Mouse (Mus musculus): ENCODE results near the gene Cactin. TPM values are rescaled to one million over a fixed set of nuclear protein-coding genes. Genes with fewer than 3 reads are reported as not detected.
A peak's percentile ranks its signal among the peaks of the same experiment; 100 is the strongest.

Cactin gene
- 16.6 and 16.9 TPM in 2 replicates for polyA plus RNA-seq (2014; fragmentation: Nextera tagmentation; extraction: Ambion mirVana)

DNA sequence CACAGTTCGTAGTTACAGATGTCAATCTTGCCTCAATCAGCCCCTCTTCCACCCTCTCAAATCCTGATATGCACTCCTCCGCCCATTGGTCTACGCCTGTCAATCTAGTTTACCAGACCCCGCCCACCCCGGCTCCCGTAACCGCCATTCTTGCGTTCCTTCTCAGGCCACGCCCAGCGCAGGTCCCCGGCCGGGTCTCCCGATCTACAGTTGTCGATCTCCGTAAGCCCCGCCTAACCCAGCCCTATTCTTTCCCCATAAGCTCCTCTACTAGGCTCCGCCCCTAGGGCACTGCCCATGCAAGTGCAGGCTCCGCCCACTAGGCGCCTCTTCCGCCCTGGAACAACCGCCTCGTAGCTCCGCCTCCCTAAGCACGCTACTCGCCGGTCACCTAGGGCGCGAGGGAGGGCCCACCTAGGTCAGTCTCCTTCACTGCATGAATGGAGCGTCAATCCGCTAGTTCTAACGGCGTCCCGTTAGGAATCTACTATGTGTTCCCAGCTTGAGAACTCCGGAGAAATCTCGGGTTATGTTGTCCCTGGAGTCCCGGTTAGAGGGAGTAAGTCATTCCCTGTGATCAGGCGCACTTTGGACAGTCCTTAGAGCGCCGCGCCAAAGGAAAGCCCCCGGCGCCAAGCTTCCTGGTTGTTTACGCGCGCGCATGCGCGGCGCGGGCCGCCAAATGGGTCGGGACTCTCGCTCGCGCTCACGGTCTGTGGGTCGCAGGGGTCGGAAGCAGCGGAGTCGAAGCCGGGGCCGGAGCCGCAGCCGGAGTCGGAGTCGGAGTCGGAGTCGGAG lies at the start of gene Cactin:
Cactin (plus strand) TSS at position 554 of the 798 bp plus-strand sequence.
- under 1% methylated on average over 68 of the region's 68 CpGs for WGBS
- peak within 1 kb of the TSS; percentile 89 to 96 for H3K27ac ChIP-seq (replicated peaks in 1 of 2; ENCODE audit: control insufficient read depth in 1 of 2, insufficient read depth in 1 of 2, low read depth in 2 of 2, low read length in 2 of 2)
- H3K27me3 ChIP-seq (ENCODE audit: control insufficient read depth, insufficient read depth, low read length): no peaks in the 10 kb centered on the region
- H3K36me3 ChIP-seq (ENCODE audit: control insufficient read depth, insufficient read depth, low read length): peaks cover 52% of the 10 kb centered on the region
- ATAC-seq (ENCODE audit: insufficient number of reproducible peaks, insufficient read depth, low FRiP score, low read depth): peak; percentile 91
- H3K4me1 ChIP-seq (ENCODE audit: control insufficient read depth in 2 of 2, insufficient read depth in 2 of 2, low read length in 2 of 2): peaks cover 24 to 34% of the 10 kb centered on the region in 2 experiments
- peak within 1 kb of the TSS; percentile 92 for H3K4me2 ChIP-seq (ENCODE audit: low read length)
- H3K9me3 ChIP-seq (ENCODE audit: control insufficient read depth, low read length): no peaks in the 10 kb centered on the region
- peak within 1 kb of the TSS; percentile 80 to 92 for H3K4me3 ChIP-seq (ENCODE audit: control insufficient read depth in 1 of 2, insufficient read depth in 1 of 2, low read depth in 1 of 2, low read length in 2 of 2)
- peak within 1 kb of the TSS; percentile 93 for H3K9ac ChIP-seq (ENCODE audit: low read length)

GRCm38 (mm10) chr10:81272356-81272755 lies 48.5 kb upstream of the Cactin start:
- 93% methylated on average over 21 of the region's 21 CpGs for WGBS
- Histone ChIP-seq H3K9ac (ENCODE audit: low read length) (no peak overlapping the region), H3K4me2 (ENCODE audit: low read length) (no peak overlapping the region), H3K27me3 (ENCODE audit: control insufficient read depth, insufficient read depth, low read length) (no peaks in the 10 kb centered on the region), H3K27ac (replicated peaks in 1 of 2; ENCODE audit: control insufficient read depth in 1 of 2, insufficient read depth in 1 of 2, low read depth in 2 of 2, low read length in 2 of 2) (no peak overlapping the region), H3K36me3 (ENCODE audit: control insufficient read depth, insufficient read depth, low read length) (peaks cover 45% of the 10 kb centered on the region), H3K4me1 (ENCODE audit: control insufficient read depth in 2 of 2, insufficient read depth in 2 of 2, low read length in 2 of 2) (peaks cover 5 to 7% of the 10 kb centered on the region in 2 experiments), H3K4me3 (ENCODE audit: control insufficient read depth in 1 of 2, insufficient read depth in 1 of 2, low read depth in 1 of 2, low read length in 2 of 2) (no peak overlapping the region), H3K9me3 (ENCODE audit: control insufficient read depth, low read length) (no peaks in the 10 kb centered on the region)
- ATAC-seq (ENCODE audit: insufficient number of reproducible peaks, insufficient read depth, low FRiP score, low read depth): no peak

- 0 out of 2 replicates have a peak, but pooled peaks cover under 1% of the 10 kb centered on the region for H3K27me3 ChIP-seq (ENCODE audit: control insufficient read depth, insufficient read depth, low read length)
- ATAC-seq (ENCODE audit: insufficient number of reproducible peaks, insufficient read depth, low FRiP score, low read depth): no peak
- no peaks in the 10 kb centered on the region for H3K9me3 ChIP-seq (ENCODE audit: control insufficient read depth, low read length)
- H3K4me2 ChIP-seq (ENCODE audit: low read length): no peak overlapping the region
- no peak overlapping the region for H3K27ac ChIP-seq (replicated peaks in 1 of 2; ENCODE audit: control insufficient read depth in 1 of 2, insufficient read depth in 1 of 2, low read depth in 2 of 2, low read length in 2 of 2)
- H3K9ac ChIP-seq (ENCODE audit: low read length): no peak overlapping the region
- peaks cover 1 to 2% of the 10 kb centered on the region in 2 experiments for H3K4me1 ChIP-seq (ENCODE audit: control insufficient read depth in 2 of 2, insufficient read depth in 2 of 2, low read length in 2 of 2)
- H3K4me3 ChIP-seq (ENCODE audit: control insufficient read depth in 1 of 2, insufficient read depth in 1 of 2, low read depth in 1 of 2, low read length in 2 of 2): no peak overlapping the region
- 93% methylated on average over 19 of the region's 19 CpGs for WGBS
- peaks cover 45% of the 10 kb centered on the region for H3K36me3 ChIP-seq (ENCODE audit: control insufficient read depth, insufficient read depth, low read length)
These were observed 47.1 kb upstream of the Cactin start for GRCm38 (mm10) chr10:81273842-81274241.

GRCm38 (mm10) chr10:81277676-81278075 lies 43.2 kb upstream of the Cactin start:
- H3K36me3 ChIP-seq (ENCODE audit: control insufficient read depth, insufficient read depth, low read length): peaks cover 13% of the 10 kb centered on the region
- no peak overlapping the region for H3K4me3 ChIP-seq (ENCODE audit: control insufficient read depth in 1 of 2, insufficient read depth in 1 of 2, low read depth in 1 of 2, low read length in 2 of 2)
- peaks cover 3 to 5% of the 10 kb centered on the region in 2 experiments; a peak in 2 of 4 replicates for H3K4me1 ChIP-seq (ENCODE audit: control insufficient read depth in 2 of 2, insufficient read depth in 2 of 2, low read length in 2 of 2)
- no peak overlapping the region for H3K27ac ChIP-seq (replicated peaks in 1 of 2; ENCODE audit: control insufficient read depth in 1 of 2, insufficient read depth in 1 of 2, low read depth in 2 of 2, low read length in 2 of 2)
- H3K9me3 ChIP-seq (ENCODE audit: control insufficient read depth, low read length): no peaks in the 10 kb centered on the region
- H3K9ac ChIP-seq (ENCODE audit: low read length): no peak overlapping the region
- H3K27me3 ChIP-seq (ENCODE audit: control insufficient read depth, insufficient read depth, low read length): peaks cover 27% of the 10 kb centered on the region
- no peak for ATAC-seq (ENCODE audit: insufficient number of reproducible peaks, insufficient read depth, low FRiP score, low read depth)
- H3K4me2 ChIP-seq (ENCODE audit: low read length): no peak overlapping the region
- WGBS: 68% methylated on average over 22 of the region's 22 CpGs

DNA sequence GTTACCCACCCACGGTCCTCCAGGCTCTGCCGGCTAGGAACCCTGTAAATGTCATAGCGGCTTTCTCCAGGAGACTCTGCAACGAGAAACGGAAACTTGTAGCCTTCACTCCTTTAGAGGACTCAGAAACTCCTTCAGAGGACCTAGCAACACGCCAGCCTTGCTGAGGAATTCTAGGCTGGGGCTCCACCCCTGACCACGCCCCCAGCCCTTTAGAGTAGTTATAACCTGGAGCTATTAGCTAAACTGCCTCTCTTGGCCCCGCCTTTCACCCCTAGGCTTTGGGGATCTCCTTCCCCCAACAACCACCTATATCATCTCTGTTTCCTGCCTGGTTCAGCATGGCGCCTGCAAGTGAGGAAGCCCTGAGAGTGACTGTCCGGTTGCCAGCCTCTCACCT lies 41.4 kb upstream of the Cactin start:
- H3K4me3 ChIP-seq (ENCODE audit: control insufficient read depth in 1 of 2, insufficient read depth in 1 of 2, low read depth in 1 of 2, low read length in 2 of 2): no peak overlapping the region
- H3K9me3 ChIP-seq (ENCODE audit: control insufficient read depth, low read length): no peaks in the 10 kb centered on the region
- H3K9ac ChIP-seq (ENCODE audit: low read length): no peak overlapping the region
- 26% methylated on average over 10 of the region's 10 CpGs for WGBS
- no peak for ATAC-seq (ENCODE audit: insufficient number of reproducible peaks, insufficient read depth, low FRiP score, low read depth)
- H3K27me3 ChIP-seq (ENCODE audit: control insufficient read depth, insufficient read depth, low read length): peaks cover 45% of the 10 kb centered on the region
- no peak overlapping the region for H3K4me2 ChIP-seq (ENCODE audit: low read length)
- H3K36me3 ChIP-seq (ENCODE audit: control insufficient read depth, insufficient read depth, low read length): no peaks in the 10 kb centered on the region
- no peak overlapping the region for H3K27ac ChIP-seq (replicated peaks in 1 of 2; ENCODE audit: control insufficient read depth in 1 of 2, insufficient read depth in 1 of 2, low read depth in 2 of 2, low read length in 2 of 2)
- H3K4me1 ChIP-seq (ENCODE audit: control insufficient read depth in 2 of 2, insufficient read depth in 2 of 2, low read length in 2 of 2): peaks cover 3 to 5% of the 10 kb centered on the region in 2 experiments; a peak in 2 of 4 replicates

- H3K4me3 ChIP-seq (ENCODE audit: control insufficient read depth in 1 of 2, insufficient read depth in 1 of 2, low read depth in 1 of 2, low read length in 2 of 2): no peak overlapping the region
- H3K4me2 ChIP-seq (ENCODE audit: low read length): no peak overlapping the region
- H3K9me3 ChIP-seq (ENCODE audit: control insufficient read depth, low read length): no peaks in the 10 kb centered on the region
- WGBS: 36% methylated on average over 6 of the region's 6 CpGs
- ATAC-seq (ENCODE audit: insufficient number of reproducible peaks, insufficient read depth, low FRiP score, low read depth): no peak
- H3K36me3 ChIP-seq (ENCODE audit: control insufficient read depth, insufficient read depth, low read length): no peaks in the 10 kb centered on the region
- H3K27ac ChIP-seq (replicated peaks in 1 of 2; ENCODE audit: control insufficient read depth in 1 of 2, insufficient read depth in 1 of 2, low read depth in 2 of 2, low read length in 2 of 2): no peak overlapping the region
- peaks cover 63% of the 10 kb centered on the region for H3K27me3 ChIP-seq (ENCODE audit: control insufficient read depth, insufficient read depth, low read length)
- H3K4me1 ChIP-seq (ENCODE audit: control insufficient read depth in 2 of 2, insufficient read depth in 2 of 2, low read length in 2 of 2): peaks cover 6 to 10% of the 10 kb centered on the region in 2 experiments; a peak in 3 of 4 replicates
- no peak overlapping the region for H3K9ac ChIP-seq (ENCODE audit: low read length)
These were observed 36.7 kb upstream of the Cactin start for GRCm38 (mm10) chr10:81284189-81284588.

DNA sequence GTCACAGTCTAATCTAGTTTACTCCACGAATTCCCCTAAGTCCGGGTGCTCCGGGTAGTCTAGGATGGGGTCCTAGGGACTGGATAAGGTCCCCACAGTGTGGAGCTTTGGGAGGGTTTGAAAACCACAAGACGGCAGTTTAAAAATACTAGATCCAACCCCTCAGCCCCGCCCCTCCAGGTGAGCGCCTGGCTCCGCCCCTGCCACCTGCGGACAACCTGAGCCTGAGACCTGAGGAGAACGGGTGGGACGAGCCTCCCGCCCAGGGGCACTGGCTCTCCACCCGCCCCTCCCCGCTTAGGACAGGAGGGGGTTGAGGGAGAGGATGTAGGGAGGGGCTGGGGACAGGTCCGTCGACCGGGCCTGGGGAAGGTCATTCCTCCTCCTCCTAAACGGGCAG lies 36.2 kb upstream of the Cactin start:
- Histone ChIP-seq H3K9ac (ENCODE audit: low read length) (no peak overlapping the region), H3K27ac (replicated peaks in 1 of 2; ENCODE audit: control insufficient read depth in 1 of 2, insufficient read depth in 1 of 2, low read depth in 2 of 2, low read length in 2 of 2) (no peak overlapping the region), H3K27me3 (ENCODE audit: control insufficient read depth, insufficient read depth, low read length) (peaks cover 63% of the 10 kb centered on the region), H3K9me3 (ENCODE audit: control insufficient read depth, low read length) (no peaks in the 10 kb centered on the region), H3K4me1 (ENCODE audit: control insufficient read depth in 2 of 2, insufficient read depth in 2 of 2, low read length in 2 of 2) (peaks cover 3 to 7% of the 10 kb centered on the region in 2 experiments; a peak in 2 of 4 replicates), H3K36me3 (ENCODE audit: control insufficient read depth, insufficient read depth, low read length) (no peaks in the 10 kb centered on the region), H3K4me3 (ENCODE audit: control insufficient read depth in 1 of 2, insufficient read depth in 1 of 2, low read depth in 1 of 2, low read length in 2 of 2) (peak overlapping the region in 1 of 2 experiments; percentile 52; a peak in 1 of 4 replicates), H3K4me2 (ENCODE audit: low read length) (peak overlapping the region; percentile 84; the same call in 1 of the 2 replicates)
- 12% methylated on average over 17 of the region's 17 CpGs for WGBS
- no peak for ATAC-seq (ENCODE audit: insufficient number of reproducible peaks, insufficient read depth, low FRiP score, low read depth)

All from heart, embryonic 14.5 days (tissue).